Mouse (Mus musculus) lung, embryonic 16.5 days (tissue): Measurements from ENCODE around the gene Shank2. TPM values are rescaled to one million over a fixed set of nuclear protein-coding genes. Genes with fewer than 3 reads are reported as not detected.

Source experiments
- ATAC-seq: fragments of 200-750 bp; cut with Nextera tagmentation; 2 replicates; pipeline ENCODE4 v1.8.0; 2017; ENCODE audit warnings: low read depth, mild to moderate bottlenecking, moderate library complexity
- H3K27ac ChIP-seq: fragments of 300-500 bp; sonication (generic); 2 replicates; pipeline ENCODE4 v1.5.1; 2014; ENCODE audit warnings: mild to moderate bottlenecking, control low read depth, low read length
- H3K27me3 ChIP-seq: fragments of 300-500 bp; sonication (generic); 2 replicates; pipeline ENCODE4 v1.6.1; 2014; ENCODE audit warnings: low read depth, low read length, mixed read lengths; ENCODE audit not compliant: control insufficient read depth, insufficient read depth
- H3K36me3 ChIP-seq: fragments of 300-500 bp; sonication (generic); 2 replicates; pipeline ENCODE4 v1.6.1; 2014; ENCODE audit warnings: low read length; ENCODE audit not compliant: control insufficient read depth, insufficient read depth
- H3K4me1 ChIP-seq: fragments of 300-500 bp; sonication (generic); replicated peaks from 2 replicates; pipeline ENCODE4 v1.6.1; 2014; ENCODE audit warnings: low read length, mixed read lengths; ENCODE audit not compliant: control insufficient read depth, insufficient read depth
- H3K4me2 ChIP-seq: fragments of 300-500 bp; sonication (generic); 2 replicates; pipeline ENCODE4 v1.6.1; 2014; ENCODE audit warnings: low read depth, low read length, control low read depth
- H3K4me3 ChIP-seq: fragments of 300-500 bp; sonication (generic); 2 replicates; pipeline ENCODE4 v1.5.1; 2014; ENCODE audit warnings: mild to moderate bottlenecking, low read length, control low read depth
- H3K9ac ChIP-seq: fragments of 300-500 bp; sonication (generic); 2 replicates; pipeline ENCODE4 v1.6.1; 2014; ENCODE audit warnings: low read length, control low read depth
- H3K9me3 ChIP-seq: fragments of 300-500 bp; sonication (generic); 2 replicates; pipeline ENCODE4 v1.6.1; 2016; ENCODE audit warnings: low read length; ENCODE audit not compliant: control insufficient read depth
- WGBS: fragments of 180-500 bp; shearing (Covaris S2); extraction: QIAGEN DNeasy Blood & Tissue Kit; methylation state at CpG from one replicate; pipeline ENCODE4 v1.1.7; 2014; 5-methylcytosine and 5-hydroxymethylcytosine counted together
- polyA plus RNA-seq: library from polyadenylated mRNA; unstranded; fragments of >200 nt; fragmentation: Nextera tagmentation; extraction: Ambion mirVana; gene quantifications from 2 replicates; pipeline ENCODE4 v1.2.1, GENCODE M21; 2015

Gene Shank2
- polyA plus RNA-seq, 1 experiment from 2014 or later = 1.6 TPM

GRCm38 (mm10) chr7:144316224-144316623 lies 314.5 kb downstream of the Shank2 start:
- WGBS = 83% methylated on average over 6 of the region's 6 CpGs
- Histone ChIP-seq H3K27me3 (no peaks in the 10 kb centered on the region), H3K4me1 (no peaks in the 10 kb centered on the region), H3K4me3 (no peak overlapping the region), H3K36me3 (no peaks in the 10 kb centered on the region), H3K27ac (no peak overlapping the region), H3K9me3 (no peaks in the 10 kb centered on the region), H3K9ac (no peak overlapping the region), H3K4me2 (no peak overlapping the region)
- ATAC-seq = no peak

GRCm38 (mm10) chr7:144316797-144317196 lies 315.1 kb downstream of the Shank2 start:
- H3K27ac ChIP-seq = no peak overlapping the region
- no peaks in the 10 kb centered on the region for H3K4me1 ChIP-seq
- H3K4me3 ChIP-seq = no peak overlapping the region
- 33% methylated on average over 10 of the region's 10 CpGs for WGBS
- no peak for ATAC-seq
- no peaks in the 10 kb centered on the region for H3K9me3 ChIP-seq
- no peaks in the 10 kb centered on the region for H3K36me3 ChIP-seq
- H3K9ac ChIP-seq = no peak overlapping the region
- no peaks in the 10 kb centered on the region for H3K27me3 ChIP-seq
- no peak overlapping the region for H3K4me2 ChIP-seq

- Histone ChIP-seq H3K27me3 (no peaks in the 10 kb centered on the region), H3K4me3 (no peak overlapping the region), H3K36me3 (no peaks in the 10 kb centered on the region), H3K9ac (no peak overlapping the region), H3K27ac (no peak overlapping the region), H3K4me2 (no peak overlapping the region), H3K9me3 (no peaks in the 10 kb centered on the region), H3K4me1 (no peaks in the 10 kb centered on the region)
- no peak for ATAC-seq
- 93% methylated on average over 2 of the region's 2 CpGs for WGBS
Measured at GRCm38 (mm10) chr7:144324077-144324476, 322.3 kb downstream of the Shank2 start.

- WGBS = 77% methylated on average over 6 of the region's 6 CpGs
- no peaks in the 10 kb centered on the region for H3K36me3 ChIP-seq
- no peaks in the 10 kb centered on the region for H3K9me3 ChIP-seq
- no peak overlapping the region for H3K9ac ChIP-seq
- no peaks in the 10 kb centered on the region for H3K27me3 ChIP-seq
- H3K4me3 ChIP-seq = no peak overlapping the region
- no peak overlapping the region for H3K27ac ChIP-seq
- H3K4me2 ChIP-seq = no peak overlapping the region
- ATAC-seq = no peak
- H3K4me1 ChIP-seq = no peaks in the 10 kb centered on the region
Measured at GRCm38 (mm10) chr7:144324861-144325260, 323.1 kb downstream of the Shank2 start.

GRCm38 (mm10) chr7:144325603-144326002 lies 323.9 kb downstream of the Shank2 start:
- Histone ChIP-seq H3K27me3 (no peaks in the 10 kb centered on the region), H3K4me1 (no peaks in the 10 kb centered on the region), H3K4me2 (no peak overlapping the region), H3K9me3 (no peaks in the 10 kb centered on the region), H3K4me3 (no peak overlapping the region), H3K27ac (no peak overlapping the region), H3K36me3 (no peaks in the 10 kb centered on the region), H3K9ac (no peak overlapping the region)
- ATAC-seq = no peak
- WGBS = 85% methylated on average over 10 of the region's 10 CpGs

GRCm38 (mm10) chr7:144329403-144329890 lies 327.7 kb downstream of the Shank2 start:
- no peak for ATAC-seq
- no peak overlapping the region for H3K9ac ChIP-seq
- no peak overlapping the region for H3K4me3 ChIP-seq
- H3K4me1 ChIP-seq = no peaks in the 10 kb centered on the region
- H3K27ac ChIP-seq = no peak overlapping the region
- H3K9me3 ChIP-seq = no peaks in the 10 kb centered on the region
- 48% methylated on average over 2 of the region's 2 CpGs for WGBS
- no peaks in the 10 kb centered on the region for H3K27me3 ChIP-seq
- H3K4me2 ChIP-seq = no peak overlapping the region
- no peaks in the 10 kb centered on the region for H3K36me3 ChIP-seq

GRCm38 (mm10) chr7:144336626-144337025 lies 334.9 kb downstream of the Shank2 start:
- ATAC-seq = no peak

GRCm38 (mm10) chr7:144338694-144339093 lies 337.0 kb downstream of the Shank2 start:
- Histone ChIP-seq H3K27ac (no peak overlapping the region), H3K36me3 (no peaks in the 10 kb centered on the region), H3K9ac (no peak overlapping the region), H3K4me2 (no peak overlapping the region), H3K4me3 (no peak overlapping the region), H3K9me3 (no peaks in the 10 kb centered on the region), H3K4me1 (no peaks in the 10 kb centered on the region), H3K27me3 (no peaks in the 10 kb centered on the region)
- WGBS = 80% methylated on average over 5 of the region's 5 CpGs
- no peak for ATAC-seq

More at GRCm38 (mm10) chr7:144336626-144337025, 334.9 kb downstream of the Shank2 start:
- no peaks in the 10 kb centered on the region for H3K4me1 ChIP-seq
- no peak overlapping the region for H3K27ac ChIP-seq
- H3K36me3 ChIP-seq = no peaks in the 10 kb centered on the region
- H3K9ac ChIP-seq = no peak overlapping the region
- no peaks in the 10 kb centered on the region for H3K27me3 ChIP-seq
- H3K4me3 ChIP-seq = no peak overlapping the region
- no peak overlapping the region for H3K4me2 ChIP-seq
- H3K9me3 ChIP-seq = no peaks in the 10 kb centered on the region

- no peak for ATAC-seq
- H3K4me2 ChIP-seq = no peak overlapping the region
- no peaks in the 10 kb centered on the region for H3K36me3 ChIP-seq
- H3K27ac ChIP-seq = no peak overlapping the region
- no peak overlapping the region for H3K9ac ChIP-seq
- WGBS = 79% methylated on average over 6 of the region's 6 CpGs
- no peaks in the 10 kb centered on the region for H3K27me3 ChIP-seq
- H3K4me3 ChIP-seq = no peak overlapping the region
- H3K9me3 ChIP-seq = no peaks in the 10 kb centered on the region
- no peaks in the 10 kb centered on the region for H3K4me1 ChIP-seq
Measured at GRCm38 (mm10) chr7:144340376-144340775, 338.6 kb downstream of the Shank2 start.

GRCm38 (mm10) chr7:144366133-144366532 lies 364.4 kb downstream of the Shank2 start:
- no peak for ATAC-seq
- Histone ChIP-seq H3K9me3 (no peaks in the 10 kb centered on the region; the same call in 1 of the 2 replicates), H3K4me2 (no peak overlapping the region), H3K4me1 (no peaks in the 10 kb centered on the region), H3K36me3 (no peaks in the 10 kb centered on the region), H3K27me3 (no peaks in the 10 kb centered on the region), H3K4me3 (no peak overlapping the region), H3K9ac (no peak overlapping the region), H3K27ac (no peak overlapping the region)
- 61% methylated on average over 2 of the region's 2 CpGs for WGBS
